Mouse (Mus musculus) bone marrow macrophage, adult 2 months (primary cell): ENCODE results near the gene Sctr. TPM values are rescaled to one million over a fixed set of nuclear protein-coding genes. Genes with fewer than 3 reads are reported as not detected.
"Not testable (repeated sequence)": the region's sequence is repeated elsewhere in the genome, so short reads cannot be mapped to it uniquely, and the experiment has no call there.

Source experiments
- H3K27ac ChIP-seq: 2 replicates; pipeline ENCODE4 v1.5.1; 2012; ENCODE audit warnings: low read depth, low read length; ENCODE audit not compliant: insufficient read depth
- H3K4me1 ChIP-seq: 2 replicates; pipeline ENCODE4 v1.6.1; 2012; ENCODE audit warnings: low read length; ENCODE audit not compliant: control insufficient read depth, insufficient read depth
- H3K4me3 ChIP-seq: 2 replicates; pipeline ENCODE4 v1.5.1; 2012; ENCODE audit warnings: mild to moderate bottlenecking, low read length, moderate library complexity; ENCODE audit not compliant: insufficient read depth
- CTCF ChIP-seq: IDR thresholded peaks from 2 replicates; pipeline ENCODE4 v1.5.1; 2012; ENCODE audit warnings: low read depth, mild to moderate bottlenecking, low read length, moderate library complexity
- POLR2A ChIP-seq: IDR thresholded peaks from 2 replicates; pipeline ENCODE4 v1.6.1; 2012; ENCODE audit warnings: mild to moderate bottlenecking, low read depth, low read length, borderline replicate concordance
- polyA plus RNA-seq: library from polyadenylated mRNA; stranded (reverse); fragments of >200 nt; gene quantifications from 2 replicates; pipeline ENCODE4 v1.2.4, GENCODE M21; 2012; ENCODE audit not compliant: missing spikeins, insufficient read depth, insufficient read length

Sctr gene
- polyA plus RNA-seq, 1 experiment: not detected

GRCm38 (mm10) chr1:120093482-120094134, 86.9 kb downstream of the Sctr start:
- not testable (repeated sequence) for H3K27ac ChIP-seq, H3K4me3 ChIP-seq, H3K4me1 ChIP-seq
- peak; percentile 95 for TF ChIP-seq CTCF

- TF ChIP-seq CTCF (no peak), POLR2A (no peak)
- Histone ChIP-seq H3K4me1 (peaks cover 11% of the 10 kb centered on the region), H3K4me3 (no peak overlapping the region), H3K27ac (no peak overlapping the region)
Measured at GRCm38 (mm10) chr1:120094920-120095319, 88.2 kb downstream of the Sctr start.

- Histone ChIP-seq H3K27ac (no peak overlapping the region), H3K4me3 (no peak overlapping the region), H3K4me1 (peaks cover 23% of the 10 kb centered on the region)
- peak; percentile 44; the same call in 1 of the 2 replicates for TF ChIP-seq CTCF
- TF ChIP-seq POLR2A: no peak
Measured at GRCm38 (mm10) chr1:120098327-120098726, 91.6 kb downstream of the Sctr start.

- Histone ChIP-seq H3K4me1 (peaks cover 23% of the 10 kb centered on the region), H3K27ac (peak overlapping the region; percentile 85), H3K4me3 (peak overlapping the region; percentile 34)
- TF ChIP-seq POLR2A (no peak), CTCF (no peak)
Measured at GRCm38 (mm10) chr1:120099483-120099882, 92.8 kb downstream of the Sctr start.

GRCm38 (mm10) chr1:120100456-120101226, 93.9 kb downstream of the Sctr start:
- TF ChIP-seq POLR2A (no peak), CTCF (no peak)
- Histone ChIP-seq H3K4me3 (no peak overlapping the region), H3K27ac (peak overlapping the region; percentile 82)

GRCm38 (mm10) chr1:120101227-120101609, 94.5 kb downstream of the Sctr start:
- H3K4me3 ChIP-seq: no peak overlapping the region
- TF ChIP-seq POLR2A: no peak
- no peak for TF ChIP-seq CTCF
- no peak overlapping the region for H3K27ac ChIP-seq
- H3K4me1 ChIP-seq: peaks cover 23% of the 10 kb centered on the region

More at GRCm38 (mm10) chr1:120100456-120101226, 93.9 kb downstream of the Sctr start:
- peaks cover 23% of the 10 kb centered on the region for H3K4me1 ChIP-seq

GRCm38 (mm10) chr1:120105556-120105959, 98.9 kb downstream of the Sctr start:
- H3K4me1 ChIP-seq: peaks cover 6% of the 10 kb centered on the region
- TF ChIP-seq POLR2A (no peak), CTCF (no peak)
- no peak overlapping the region for H3K27ac ChIP-seq
- no peak overlapping the region for H3K4me3 ChIP-seq

- Histone ChIP-seq H3K4me1 (peaks cover 9% of the 10 kb centered on the region), H3K27ac (no peak overlapping the region), H3K4me3 (no peak overlapping the region)
- TF ChIP-seq POLR2A: no peak
- no peak for TF ChIP-seq CTCF
Measured at GRCm38 (mm10) chr1:120109741-120110432, 103.2 kb downstream of the Sctr start.

- no peak overlapping the region for H3K4me3 ChIP-seq
- H3K4me1 ChIP-seq: peaks cover 9% of the 10 kb centered on the region
- H3K27ac ChIP-seq: no peak overlapping the region
- TF ChIP-seq CTCF (no peak), POLR2A (no peak)
Measured at GRCm38 (mm10) chr1:120111766-120112165, 105.1 kb downstream of the Sctr start.
